Mouse (Mus musculus) ES-E14 (cell line): ENCODE results near the gene Mnt. TPM values are rescaled to one million over a fixed set of nuclear protein-coding genes. Genes with fewer than 3 reads are reported as not detected.

ENCODE experiments used
- DNase-seq: peaks from one replicate; pipeline ENCODE4 v3.0.0-alpha.2; 2013; ENCODE audit warnings: low read depth, low spot score
- H3K27ac ChIP-seq: 2 replicates; pipeline ENCODE4 v1.5.1; 2012; ENCODE audit warnings: low read depth, mild to moderate bottlenecking, low read length, moderate library complexity, mixed read lengths; ENCODE audit not compliant: poor library complexity, insufficient read depth, severe bottlenecking
- H3K36me3 ChIP-seq: 2 replicates; pipeline ENCODE4 v1.6.1; 2012; ENCODE audit warnings: mild to moderate bottlenecking, low read length, moderate library complexity, mixed read lengths; ENCODE audit not compliant: control insufficient read depth, poor library complexity, insufficient read depth, severe bottlenecking
- H3K4me1 ChIP-seq, 2 experiments: fragments of 150-350 bp in 1 of 2; sonication (generic) in 1 of 2; 2 replicates each; pipeline ENCODE4 v1.6.1; 2012; ENCODE audit warnings: low read length in 2 of 2, mild to moderate bottlenecking in 1 of 2, mixed read lengths in 1 of 2; ENCODE audit not compliant: control insufficient read depth in 2 of 2, insufficient read depth in 2 of 2, poor library complexity in 1 of 2
- H3K4me3 ChIP-seq, 2 experiments: fragments of 150-350 bp in 1 of 2; sonication (generic) in 1 of 2; 2 replicates each; pipeline ENCODE4 v1.5.1; 2012; ENCODE audit warnings: low read length in 2 of 2, low read depth in 1 of 2, mild to moderate bottlenecking in 1 of 2, mixed read lengths in 1 of 2; ENCODE audit not compliant: insufficient read depth in 1 of 2, poor library complexity in 1 of 2, severe bottlenecking in 1 of 2
- H3K9ac ChIP-seq: 2 replicates; pipeline ENCODE4 v1.6.1; 2012; ENCODE audit warnings: low read depth, mild to moderate bottlenecking, low read length, mixed read lengths; ENCODE audit not compliant: poor library complexity, insufficient read depth, severe bottlenecking
- H3K9me3 ChIP-seq: fragments of 150-350 bp; sonication (generic); 2 replicates; pipeline ENCODE4 v1.6.1; 2012; ENCODE audit warnings: low read depth, mild to moderate bottlenecking, low read length; ENCODE audit not compliant: control insufficient read depth, insufficient read depth
- CHD2 ChIP-seq: IDR thresholded peaks from 2 replicates; pipeline ENCODE4 v1.6.1; 2014; ENCODE audit warnings: mild to moderate bottlenecking, low read depth, low read length, inconsistent platforms
- HCFC1 ChIP-seq: IDR thresholded peaks from 2 replicates; pipeline ENCODE4 v1.6.1; 2012; ENCODE audit warnings: low read length, inconsistent platforms, borderline replicate concordance; ENCODE audit not compliant: insufficient read depth
- MAFK ChIP-seq: IDR thresholded peaks from 2 replicates; pipeline ENCODE4 v1.6.1; 2014; ENCODE audit warnings: mild to moderate bottlenecking, low read depth, low read length, inconsistent platforms; ENCODE audit not compliant: insufficient read depth
- ZC3H11A ChIP-seq: IDR thresholded peaks from 2 replicates; pipeline ENCODE4 v1.6.1; 2012; ENCODE audit warnings: low read depth, mild to moderate bottlenecking, inconsistent platforms, low read length, borderline replicate concordance
- ZNF384 ChIP-seq: IDR thresholded peaks from 2 replicates; pipeline ENCODE4 v1.6.1; 2012; ENCODE audit warnings: low read depth, low read length, inconsistent platforms
- in situ Hi-C, 2 experiments: fragments of 600-800 bp; cut with MboI; formaldehyde crosslinking; loops; one replicate each; pipeline ENCODE4 v1.15.1; 2025; ENCODE audit warnings: low sequenced_read_pairs in 2 of 2, inconsistent platforms in 1 of 2; ENCODE audit not compliant: unreplicated experiment in 2 of 2
- total RNA-seq: library from RNA; depleted of rRNA; stranded (reverse); fragments of 300-350 nt; gene quantifications from 2 replicates; pipeline ENCODE4 v1.2.3, GENCODE M21; 2012

The Mnt gene
- total RNA-seq, 1 experiment, result 10.2 TPM

GRCm38 (mm10) chr11:74838441-74838840, 7.7 kb downstream of the Mnt start:
- in situ Hi-C loops, result no loop called here
- peak; percentile 89 for DNase-seq
- H3K36me3 ChIP-seq, result peaks cover 19% of the 10 kb centered on the region; the same call in 1 of the 2 replicates
- TF ChIP-seq ZC3H11A (no peak), CHD2 (no peak), ZNF384 (no peak), HCFC1 (no peak), MAFK (0 out of 2 replicates have a peak, but pooled peaks have one; percentile 11)
- peak overlapping the region; percentile 72 to 78 for H3K4me3 ChIP-seq
- peak overlapping the region; percentile 77 for H3K9ac ChIP-seq
- H3K27ac ChIP-seq, result peak overlapping the region; percentile 86
- no peaks in the 10 kb centered on the region for H3K9me3 ChIP-seq
- peaks cover 14 to 59% of the 10 kb centered on the region in 2 experiments; a peak in 3 of 4 replicates for H3K4me1 ChIP-seq

GRCm38 (mm10) chr11:74838971-74839370, 8.3 kb downstream of the Mnt start:
- in situ Hi-C loops, result no loop called here
- Histone ChIP-seq H3K9ac (no peak overlapping the region; the same call in 1 of the 2 replicates), H3K36me3 (peaks cover 21% of the 10 kb centered on the region; the same call in 1 of the 2 replicates), H3K27ac (no peak overlapping the region; the same call in 1 of the 2 replicates), H3K9me3 (no peaks in the 10 kb centered on the region), H3K4me3 (peak overlapping the region in 1 of 2 experiments; percentile 78; a peak in 2 of 4 replicates), H3K4me1 (peaks cover 14 to 56% of the 10 kb centered on the region in 2 experiments; a peak in 3 of 4 replicates)
- no peak for DNase-seq
- TF ChIP-seq ZNF384 (no peak), MAFK (no peak), ZC3H11A (no peak), HCFC1 (no peak), CHD2 (no peak)

GRCm38 (mm10) chr11:74839860-74840715, 9.4 kb downstream of the Mnt start:
- H3K36me3 ChIP-seq, result peaks cover 21% of the 10 kb centered on the region; the same call in 1 of the 2 replicates
- H3K4me3 ChIP-seq, result no peak overlapping the region
- no peak overlapping the region for H3K9ac ChIP-seq
- in situ Hi-C loops, result no loop called here
- no peak for TF ChIP-seq CHD2
- no peak for TF ChIP-seq HCFC1
- no peak for TF ChIP-seq ZC3H11A
- no peak for DNase-seq
- no peaks in the 10 kb centered on the region for H3K9me3 ChIP-seq
- no peak overlapping the region for H3K27ac ChIP-seq
- H3K4me1 ChIP-seq, result peaks cover 12 to 51% of the 10 kb centered on the region in 2 experiments; a peak in 3 of 4 replicates

GRCm38 (mm10) chr11:74840739-74841138, 10.0 kb downstream of the Mnt start:
- no peak for TF ChIP-seq MAFK
- no peak for TF ChIP-seq CHD2
- no peak for TF ChIP-seq ZC3H11A
- no peak for TF ChIP-seq ZNF384
- TF ChIP-seq HCFC1, result no peak
- H3K36me3 ChIP-seq, result peaks cover 21% of the 10 kb centered on the region; the same call in 1 of the 2 replicates
- no peak overlapping the region for H3K27ac ChIP-seq
- H3K4me1 ChIP-seq, result peaks cover 12 to 50% of the 10 kb centered on the region in 2 experiments; a peak in 3 of 4 replicates
- H3K4me3 ChIP-seq, result no peak overlapping the region
- DNase-seq, result no peak
- in situ Hi-C loops, result no loop called here
- no peak overlapping the region for H3K9ac ChIP-seq
- no peaks in the 10 kb centered on the region for H3K9me3 ChIP-seq
